Mouse (Mus musculus) midbrain, embryonic 11.5 days (tissue): ENCODE results near the gene Fam83f. TPM values are rescaled to one million over a fixed set of nuclear protein-coding genes. Genes with fewer than 3 reads are reported as not detected.

ENCODE experiments used
- ATAC-seq: fragments of 200-750 bp; cut with Nextera tagmentation; 2 replicates; pipeline ENCODE4 v1.8.0; 2017; ENCODE audit warnings: moderate TSS enrichment, moderate library complexity; ENCODE audit not compliant: low FRiP score
- DNase-seq: peaks from one replicate; pipeline ENCODE4 v3.0.0; 2015; ENCODE audit warnings: low spot score; ENCODE audit errors: missing footprints
- H3K27ac ChIP-seq: fragments of 300-500 bp; sonication (generic); 2 replicates; pipeline ENCODE4 v1.5.1; 2014; ENCODE audit warnings: low read depth, low read length
- H3K27me3 ChIP-seq: fragments of 300-500 bp; sonication (generic); 2 replicates; pipeline ENCODE4 v1.6.1; 2014; ENCODE audit warnings: mild to moderate bottlenecking, low read length, moderate library complexity, mixed read lengths; ENCODE audit not compliant: control insufficient read depth, insufficient read depth
- H3K36me3 ChIP-seq: fragments of 300-500 bp; sonication (generic); 2 replicates; pipeline ENCODE4 v1.6.1; 2014; ENCODE audit warnings: mild to moderate bottlenecking, low read length, moderate library complexity, mixed read lengths; ENCODE audit not compliant: control insufficient read depth, insufficient read depth
- H3K4me1 ChIP-seq: fragments of 300-500 bp; sonication (generic); 2 replicates; pipeline ENCODE4 v1.6.1; 2014; ENCODE audit warnings: low read length; ENCODE audit not compliant: control insufficient read depth, insufficient read depth
- H3K4me2 ChIP-seq: fragments of 300-500 bp; sonication (generic); 2 replicates; pipeline ENCODE4 v1.6.1; 2014; ENCODE audit warnings: mild to moderate bottlenecking, moderate library complexity
- H3K4me3 ChIP-seq: fragments of 300-500 bp; sonication (generic); 2 replicates; pipeline ENCODE4 v1.5.1; 2014; ENCODE audit warnings: low read depth, low read length
- H3K9ac ChIP-seq: fragments of 300-500 bp; sonication (generic); 2 replicates; pipeline ENCODE4 v1.6.1; 2014; ENCODE audit warnings: low read length
- H3K9me3 ChIP-seq: fragments of 300-500 bp; sonication (generic); 2 replicates; pipeline ENCODE4 v1.6.1; 2016; ENCODE audit warnings: low read length; ENCODE audit not compliant: control insufficient read depth
- WGBS: fragments of 180-500 bp; shearing (Covaris S2); extraction: QIAGEN DNeasy Blood & Tissue Kit; methylation state at CpG from one replicate; pipeline ENCODE4 v1.1.7; 2014; 5-methylcytosine and 5-hydroxymethylcytosine counted together
- polyA plus RNA-seq: library from polyadenylated mRNA; unstranded; fragments of >200 nt; fragmentation: Nextera tagmentation; extraction: Ambion mirVana; gene quantifications from 2 replicates; pipeline ENCODE4 v1.2.1, GENCODE M21; 2014

The Fam83f gene
- polyA plus RNA-seq, 1 experiment from 2014 or later = 0.16 TPM

- Histone ChIP-seq H3K9me3 (no peaks in the 10 kb centered on the region), H3K4me1 (peaks cover 6% of the 10 kb centered on the region), H3K4me3 (peak overlapping the region; percentile 93), H3K36me3 (no peaks in the 10 kb centered on the region), H3K27me3 (no peaks in the 10 kb centered on the region), H3K4me2 (peak overlapping the region; percentile 32), H3K27ac (no peak overlapping the region; the same call in 1 of the 2 replicates), H3K9ac (no peak overlapping the region)
- WGBS = 16% methylated on average over 5 of the region's 5 CpGs
- ATAC-seq = no peak
- DNase-seq = no peak
These were observed 38.6 kb downstream of the Fam83f start for GRCm38 (mm10) chr15:80710257-80710607.

DNA sequence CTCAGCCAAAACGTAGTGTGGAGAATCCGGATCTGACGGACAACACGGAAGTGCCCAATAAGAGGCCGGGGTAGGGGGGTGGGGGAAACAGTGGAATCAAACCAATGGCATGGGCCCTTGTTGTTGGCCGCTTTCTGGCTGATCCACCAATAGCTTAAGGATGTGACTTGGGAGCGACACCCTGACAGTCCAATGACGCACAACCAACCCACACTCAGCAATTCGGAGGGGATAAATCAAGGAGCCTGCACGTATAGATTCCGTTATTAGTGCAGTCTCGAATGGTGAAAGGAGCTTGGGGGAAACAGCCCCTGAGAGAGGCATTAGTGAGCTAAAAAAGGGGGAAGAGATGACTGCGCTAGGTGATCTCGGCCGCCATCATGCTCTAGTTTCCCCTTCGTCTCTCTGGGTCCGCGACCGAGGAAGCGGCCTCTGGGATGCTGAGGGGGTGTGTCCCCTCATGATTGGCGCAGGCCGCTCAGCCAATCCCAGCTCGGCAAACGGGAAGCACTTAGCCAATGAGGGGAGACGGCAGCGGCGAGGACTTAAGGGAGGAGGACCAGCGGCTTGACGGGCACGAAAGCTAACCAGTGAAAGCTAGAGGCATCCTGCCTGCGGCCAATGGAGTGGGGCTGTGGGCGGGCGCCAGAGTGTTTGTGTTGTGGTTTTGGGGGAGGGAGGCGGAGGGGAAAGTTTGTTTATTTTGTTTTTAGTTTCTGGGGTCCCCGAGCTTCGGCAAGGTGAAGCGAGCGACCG, 39.1 kb downstream of the Fam83f start, which contains the start of gene Tnrc6b:
TSS of gene Tnrc6b (plus strand) at position 706 of the 756 bp plus-strand sequence.
- Histone ChIP-seq H3K9me3 (no peaks in the 10 kb centered on the region), H3K36me3 (no peaks in the 10 kb centered on the region), H3K4me1 (peaks cover 6% of the 10 kb centered on the region), H3K27me3 (no peaks in the 10 kb centered on the region), H3K4me2 (peak within 1 kb of the TSS; percentile 96), H3K9ac (peak within 1 kb of the TSS; percentile 77), H3K4me3 (peak within 1 kb of the TSS; percentile 93), H3K27ac (peak within 1 kb of the TSS; percentile 75)
- DNase-seq (peak; percentile 100), ATAC-seq (peak; percentile 98)
- WGBS = under 1% methylated on average over 38 of the region's 39 CpGs

DNA sequence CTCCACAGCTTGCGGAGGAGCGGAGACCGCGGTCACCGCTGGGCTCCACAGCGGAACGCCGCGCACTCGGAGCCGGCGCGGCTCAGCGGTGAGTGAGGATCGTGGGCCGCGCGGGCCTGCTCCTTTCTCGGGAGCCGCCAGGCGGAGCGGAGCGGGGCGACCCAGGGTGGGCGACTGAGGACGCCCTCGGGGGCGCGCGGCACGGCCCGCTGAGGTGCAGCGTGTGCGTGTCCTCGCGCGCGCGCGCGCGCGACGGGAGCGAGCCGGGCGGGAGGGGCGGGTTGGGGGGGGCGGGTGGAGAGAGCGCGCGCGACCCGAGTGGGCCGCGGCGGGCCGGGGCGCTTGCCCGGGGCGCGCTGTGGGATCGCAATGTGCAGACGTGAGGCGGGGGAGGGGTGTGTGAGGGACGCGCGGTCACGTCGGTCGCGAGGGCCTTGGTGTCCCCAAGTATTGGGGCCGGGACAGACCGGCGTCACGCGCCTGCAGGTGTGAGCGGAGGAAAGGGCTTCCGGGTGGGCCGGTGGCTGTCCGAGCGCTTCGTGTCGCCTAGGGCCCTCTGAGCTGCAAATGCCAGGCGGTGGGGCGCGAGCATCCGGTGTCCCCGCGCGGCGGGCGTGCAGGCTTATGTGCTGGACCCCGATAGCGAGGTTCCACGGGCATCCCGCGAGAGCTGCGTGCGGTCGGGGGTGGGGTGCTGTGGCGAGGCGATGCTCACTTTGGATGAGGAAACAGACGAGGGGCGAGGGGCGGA, 39.9 kb downstream of the Fam83f start:
- Histone ChIP-seq H3K4me3 (peak overlapping the region; percentile 93), H3K27me3 (no peaks in the 10 kb centered on the region), H3K36me3 (no peaks in the 10 kb centered on the region), H3K9ac (peak overlapping the region; percentile 77), H3K4me2 (peak overlapping the region; percentile 96), H3K27ac (peak overlapping the region; percentile 48), H3K4me1 (peaks cover 6% of the 10 kb centered on the region), H3K9me3 (no peaks in the 10 kb centered on the region)
- peak; percentile 69 for ATAC-seq
- peak; percentile 94 for DNase-seq
- under 1% methylated on average over 72 of the region's 106 CpGs for WGBS

- Histone ChIP-seq H3K9me3 (no peaks in the 10 kb centered on the region), H3K36me3 (no peaks in the 10 kb centered on the region), H3K4me3 (no peak overlapping the region), H3K9ac (no peak overlapping the region), H3K27me3 (no peaks in the 10 kb centered on the region), H3K27ac (no peak overlapping the region), H3K4me1 (peaks cover 6% of the 10 kb centered on the region), H3K4me2 (no peak overlapping the region)
- WGBS = 71% methylated on average over 4 of the region's 4 CpGs
- ATAC-seq (no peak), DNase-seq (peak; percentile 70)
These were observed 42.7 kb downstream of the Fam83f start for GRCm38 (mm10) chr15:80714299-80714698.

GRCm38 (mm10) chr15:80716631-80717135, 45.0 kb downstream of the Fam83f start:
- no peaks in the 10 kb centered on the region for H3K27me3 ChIP-seq
- no peak overlapping the region for H3K4me2 ChIP-seq
- peak; percentile 8 for DNase-seq
- no peak for ATAC-seq
- no peaks in the 10 kb centered on the region for H3K36me3 ChIP-seq
- no peak overlapping the region for H3K27ac ChIP-seq
- H3K9me3 ChIP-seq = no peaks in the 10 kb centered on the region
- H3K9ac ChIP-seq = no peak overlapping the region
- no peak overlapping the region for H3K4me3 ChIP-seq
- WGBS = 88% methylated on average over 8 of the region's 8 CpGs
- H3K4me1 ChIP-seq = peaks cover 6% of the 10 kb centered on the region

GRCm38 (mm10) chr15:80717431-80717830, 45.8 kb downstream of the Fam83f start:
- Histone ChIP-seq H3K4me1 (no peaks in the 10 kb centered on the region), H3K4me2 (no peak overlapping the region), H3K36me3 (no peaks in the 10 kb centered on the region), H3K9ac (no peak overlapping the region), H3K27ac (no peak overlapping the region), H3K4me3 (no peak overlapping the region), H3K9me3 (no peaks in the 10 kb centered on the region), H3K27me3 (no peaks in the 10 kb centered on the region)
- 62% methylated on average over 1 of the region's 1 CpGs for WGBS
- ATAC-seq = no peak
- no peak for DNase-seq

GRCm38 (mm10) chr15:80720249-80720648, 48.6 kb downstream of the Fam83f start:
- Histone ChIP-seq H3K4me1 (no peaks in the 10 kb centered on the region), H3K9ac (no peak overlapping the region), H3K9me3 (no peaks in the 10 kb centered on the region), H3K4me2 (no peak overlapping the region), H3K27ac (no peak overlapping the region), H3K36me3 (no peaks in the 10 kb centered on the region), H3K4me3 (no peak overlapping the region), H3K27me3 (no peaks in the 10 kb centered on the region)
- peak; percentile 14 for DNase-seq
- no peak for ATAC-seq
- 87% methylated on average over 5 of the region's 5 CpGs for WGBS

GRCm38 (mm10) chr15:80721861-80722260, 50.2 kb downstream of the Fam83f start:
- Histone ChIP-seq H3K9me3 (no peaks in the 10 kb centered on the region), H3K27me3 (no peaks in the 10 kb centered on the region), H3K4me1 (no peaks in the 10 kb centered on the region), H3K4me3 (no peak overlapping the region), H3K4me2 (no peak overlapping the region), H3K36me3 (no peaks in the 10 kb centered on the region), H3K27ac (no peak overlapping the region), H3K9ac (no peak overlapping the region)
- 90% methylated on average over 6 of the region's 6 CpGs for WGBS
- peak; percentile 23 for DNase-seq
- no peak for ATAC-seq

DNA sequence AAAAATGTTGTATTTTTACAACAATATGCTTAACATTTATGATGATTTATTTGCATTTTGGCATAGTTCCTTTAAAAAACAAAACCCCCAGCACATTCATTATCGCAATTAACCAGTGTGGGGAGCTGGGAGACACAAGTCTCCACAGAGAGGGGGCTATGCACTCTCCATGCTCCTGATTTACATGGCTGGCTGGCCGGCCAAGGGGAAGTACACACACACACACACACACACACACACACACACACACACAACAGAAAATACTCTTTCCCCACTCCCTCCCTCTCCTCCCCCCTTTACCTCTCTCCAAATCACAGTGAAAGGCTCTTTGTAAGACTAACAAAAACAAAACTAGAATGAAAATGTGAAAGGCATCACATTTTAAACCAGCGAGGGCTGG, 50.7 kb downstream of the Fam83f start:
- no peaks in the 10 kb centered on the region for H3K9me3 ChIP-seq
- WGBS = 60% methylated on average over 3 of the region's 3 CpGs
- H3K27me3 ChIP-seq = no peaks in the 10 kb centered on the region
- H3K27ac ChIP-seq = no peak overlapping the region
- H3K9ac ChIP-seq = no peak overlapping the region
- no peak overlapping the region for H3K4me3 ChIP-seq
- H3K4me1 ChIP-seq = no peaks in the 10 kb centered on the region
- no peaks in the 10 kb centered on the region for H3K36me3 ChIP-seq
- DNase-seq (peak; percentile 39), ATAC-seq (no peak)
- no peak overlapping the region for H3K4me2 ChIP-seq
